Mouse (Mus musculus) forebrain, embryonic 12.5 days (tissue): Measurements from ENCODE around the gene Ccdc27. TPM values are rescaled to one million over a fixed set of nuclear protein-coding genes. Genes with fewer than 3 reads are reported as not detected.

Experiments used
- ATAC-seq: fragments of 200-750 bp; cut with Nextera tagmentation; 2 replicates; pipeline ENCODE4 v1.8.0; 2017; ENCODE audit warnings: moderate TSS enrichment; ENCODE audit not compliant: low FRiP score
- H3K27ac ChIP-seq: fragments of 300-500 bp; sonication (generic); 2 replicates; pipeline ENCODE4 v1.5.1; 2016; ENCODE audit warnings: mild to moderate bottlenecking
- H3K27me3 ChIP-seq: fragments of 300-500 bp; sonication (generic); 2 replicates; pipeline ENCODE4 v1.6.1; 2016; ENCODE audit warnings: mild to moderate bottlenecking
- H3K36me3 ChIP-seq: fragments of 300-500 bp; sonication (generic); replicated peaks from 2 replicates; pipeline ENCODE4 v1.6.1; 2016; ENCODE audit warnings: mild to moderate bottlenecking
- H3K4me1 ChIP-seq: fragments of 300-500 bp; sonication (generic); 2 replicates; pipeline ENCODE4 v1.6.1; 2016
- H3K4me2 ChIP-seq: fragments of 300-500 bp; sonication (generic); 2 replicates; pipeline ENCODE4 v1.6.1; 2016; ENCODE audit warnings: mild to moderate bottlenecking, moderate library complexity
- H3K4me3 ChIP-seq: fragments of 300-500 bp; sonication (generic); replicated peaks from 2 replicates; pipeline ENCODE4 v1.5.1; 2016; ENCODE audit warnings: mild to moderate bottlenecking
- H3K9ac ChIP-seq: fragments of 300-500 bp; sonication (generic); 2 replicates; pipeline ENCODE4 v1.6.1; 2016; ENCODE audit warnings: mild to moderate bottlenecking
- H3K9me3 ChIP-seq: fragments of 300-500 bp; sonication (generic); 2 replicates; pipeline ENCODE4 v1.6.1; 2016
- WGBS: fragments of 180-500 bp; shearing (Covaris S2); methylation state at CpG from one replicate; pipeline ENCODE4 v1.1.7; 2016; 5-methylcytosine and 5-hydroxymethylcytosine counted together
- polyA plus RNA-seq: library from polyadenylated mRNA; unstranded; fragments of >200 nt; fragmentation: Nextera tagmentation; extraction: Ambion mirVana; gene quantifications from 2 replicates; pipeline ENCODE4 v1.2.1, GENCODE M21; 2016

The Ccdc27 gene
- polyA plus RNA-seq, 1 experiment from 2014 or later: not detected

- Histone ChIP-seq H3K9ac (no peak overlapping the region), H3K27ac (no peak overlapping the region)
- no peak for ATAC-seq
These were observed 36.2 kb downstream of the Ccdc27 start for GRCm38 (mm10) chr4:154006264-154006663.

GRCm38 (mm10) chr4:154005488-154005887 lies 37.0 kb downstream of the Ccdc27 start:
- WGBS: 85% methylated on average over 5 of the region's 5 CpGs
- Histone ChIP-seq H3K9ac (no peak overlapping the region), H3K4me2 (no peak overlapping the region), H3K36me3 (peaks cover 56% of the 10 kb centered on the region), H3K4me1 (no peaks in the 10 kb centered on the region), H3K4me3 (no peak overlapping the region), H3K27me3 (no peaks in the 10 kb centered on the region), H3K27ac (no peak overlapping the region; the same call in 1 of the 2 replicates), H3K9me3 (no peaks in the 10 kb centered on the region)
- ATAC-seq: no peak

More at GRCm38 (mm10) chr4:154006264-154006663, 36.2 kb downstream of the Ccdc27 start:
- H3K9me3 ChIP-seq: no peaks in the 10 kb centered on the region
- H3K4me3 ChIP-seq: no peak overlapping the region
- no peaks in the 10 kb centered on the region for H3K27me3 ChIP-seq
- H3K4me2 ChIP-seq: no peak overlapping the region
- H3K36me3 ChIP-seq: peaks cover 56% of the 10 kb centered on the region
- 95% methylated on average over 6 of the region's 6 CpGs for WGBS
- H3K4me1 ChIP-seq: peaks cover 5% of the 10 kb centered on the region

DNA sequence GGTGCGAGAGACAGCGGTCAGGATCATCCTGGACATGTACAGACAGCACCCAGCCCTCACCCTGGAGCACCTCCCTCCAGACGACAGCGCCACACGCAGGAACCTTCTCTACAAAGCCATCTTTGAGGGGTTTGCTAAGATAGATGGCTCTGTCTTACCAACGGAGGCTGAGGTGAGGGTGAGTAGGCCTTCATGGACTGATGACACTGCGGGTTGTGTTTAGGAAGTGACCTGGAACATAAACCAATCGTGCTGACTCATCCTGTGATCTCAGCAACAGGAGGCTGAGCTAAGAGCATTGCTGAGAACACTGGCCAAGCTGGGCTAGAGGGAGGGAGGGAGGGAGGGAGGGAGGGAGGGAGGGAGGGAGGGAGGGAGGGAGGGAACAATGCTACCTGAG lies 49.0 kb downstream of the Ccdc27 start:
- H3K4me3 ChIP-seq: no peak overlapping the region
- H3K4me2 ChIP-seq: no peak overlapping the region
- H3K27me3 ChIP-seq: no peaks in the 10 kb centered on the region
- peaks cover 95% of the 10 kb centered on the region for H3K36me3 ChIP-seq
- WGBS: 92% methylated on average over 8 of the region's 8 CpGs
- no peaks in the 10 kb centered on the region for H3K4me1 ChIP-seq
- ATAC-seq: no peak
- H3K27ac ChIP-seq: no peak overlapping the region
- no peaks in the 10 kb centered on the region for H3K9me3 ChIP-seq
- H3K9ac ChIP-seq: no peak overlapping the region

DNA sequence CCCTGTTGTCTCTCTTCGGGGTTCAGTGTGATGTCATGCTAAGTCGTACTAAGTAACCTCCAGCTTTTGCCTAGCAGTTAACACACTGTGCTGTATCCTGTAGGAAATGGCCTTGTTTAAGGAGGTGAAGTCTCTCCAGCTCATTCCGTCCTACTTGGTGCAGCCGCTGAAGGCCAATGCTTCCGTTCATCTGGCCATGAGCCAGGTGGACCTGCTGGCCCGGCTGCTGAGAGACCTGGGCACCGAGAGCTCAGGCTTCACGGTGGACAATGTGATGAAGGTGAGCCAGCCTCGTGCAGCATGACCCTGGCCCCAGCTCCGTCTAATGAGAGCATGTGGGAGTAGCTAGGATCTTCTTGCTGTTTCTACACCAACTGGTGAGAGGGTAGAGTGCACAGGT lies 49.8 kb downstream of the Ccdc27 start:
- ATAC-seq: no peak
- no peak overlapping the region for H3K4me3 ChIP-seq
- no peak overlapping the region for H3K27ac ChIP-seq
- H3K36me3 ChIP-seq: peaks cover 95% of the 10 kb centered on the region
- no peak overlapping the region for H3K4me2 ChIP-seq
- H3K9me3 ChIP-seq: no peaks in the 10 kb centered on the region
- H3K4me1 ChIP-seq: no peaks in the 10 kb centered on the region
- WGBS: 93% methylated on average over 10 of the region's 10 CpGs
- H3K27me3 ChIP-seq: no peaks in the 10 kb centered on the region
- H3K9ac ChIP-seq: no peak overlapping the region

GRCm38 (mm10) chr4:153980470-153980869 lies 62.0 kb downstream of the Ccdc27 start:
- 85% methylated on average over 11 of the region's 11 CpGs for WGBS
- Histone ChIP-seq H3K4me2 (no peak overlapping the region), H3K4me3 (no peak overlapping the region), H3K36me3 (peaks cover 66% of the 10 kb centered on the region), H3K9me3 (no peaks in the 10 kb centered on the region), H3K4me1 (peaks cover 18% of the 10 kb centered on the region), H3K27ac (no peak overlapping the region), H3K27me3 (no peaks in the 10 kb centered on the region), H3K9ac (no peak overlapping the region)
- no peak for ATAC-seq

DNA sequence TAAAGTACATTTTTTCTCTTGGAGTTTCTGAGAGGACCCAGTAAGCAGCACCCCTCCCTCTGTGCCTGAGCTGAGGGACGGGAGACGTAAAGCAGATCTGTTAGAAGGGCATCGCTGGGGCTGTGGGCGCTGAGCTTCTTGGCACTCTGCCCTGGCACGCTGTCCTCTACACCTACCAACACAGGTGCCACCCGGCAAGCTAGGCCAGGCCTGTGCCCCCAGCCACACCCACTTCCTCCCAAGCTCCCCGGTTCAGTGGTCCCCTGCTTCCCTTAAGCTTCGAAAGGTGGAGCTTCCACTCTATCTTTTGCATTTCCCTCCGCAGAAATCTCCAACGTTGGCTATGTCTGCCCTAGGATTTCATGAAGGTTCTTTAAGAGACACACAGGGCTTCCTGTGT lies 63.2 kb downstream of the Ccdc27 start:
- Histone ChIP-seq H3K4me3 (no peak overlapping the region), H3K9ac (no peak overlapping the region), H3K27ac (no peak overlapping the region), H3K36me3 (peaks cover 54% of the 10 kb centered on the region), H3K9me3 (no peaks in the 10 kb centered on the region), H3K4me1 (peaks cover 21% of the 10 kb centered on the region), H3K4me2 (no peak overlapping the region), H3K27me3 (no peaks in the 10 kb centered on the region)
- ATAC-seq: no peak
- WGBS: 95% methylated on average over 10 of the region's 10 CpGs

Other genes with a start within 250 kb of the Ccdc27 start
- gene A430005L14Rik, start 85.4 kb downstream of the Ccdc27 start, polyA plus RNA-seq: 91.6 and 96.0 TPM in 2 replicates
- 9.9 and 11.9 TPM in 2 replicates for gene Dffb, start 67.6 kb downstream of the Ccdc27 start, polyA plus RNA-seq
- 21.4 and 22.5 TPM in 2 replicates for gene Cep104, start 67.5 kb downstream of the Ccdc27 start, polyA plus RNA-seq
- gene Lrrc47, start 30.9 kb downstream of the Ccdc27 start, polyA plus RNA-seq: 32.5 and 32.6 TPM in 2 replicates
- 3.0 and 3.8 TPM in 2 replicates for gene Smim1, start 16.4 kb downstream of the Ccdc27 start, polyA plus RNA-seq
- gene Trp73, start 97.5 kb upstream of the Ccdc27 start, polyA plus RNA-seq: 9.0 and 9.1 TPM in 2 replicates
- 52.0 and 54.6 TPM in 2 replicates for gene Wrap73, start 99.7 kb upstream of the Ccdc27 start, polyA plus RNA-seq
- gene Tprgl, start 118.0 kb upstream of the Ccdc27 start, polyA plus RNA-seq: 127 and 131 TPM in 2 replicates
- gene Megf6, start 128.1 kb upstream of the Ccdc27 start, polyA plus RNA-seq: 19.9 and 21.7 TPM in 2 replicates